Mouse (Mus musculus): ENCODE results near the gene Unk.

The Unk gene

GRCm38 (mm10) chr11:116030088-116030897 is at the start of gene Unk:
Unk (plus strand) TSS chr11:116030322.
- CTCF ChIA-PET: no interaction called here

GRCm38 (mm10) chr11:115982472-115982871 is 47.6 kb upstream of the Unk start:
- CTCF ChIA-PET: no interaction called here

- CTCF ChIA-PET: interaction anchor here (0.6 kb wide), 1 partner anchor 511 kb away, joined by 3 read pairs; no protein-coding TSS in a partner anchor
Observed at GRCm38 (mm10) chr11:115983291-115983690, 46.8 kb upstream of the Unk start.

- CTCF ChIA-PET: no interaction called here
Observed at GRCm38 (mm10) chr11:115989686-115990085, 40.4 kb upstream of the Unk start.

- CTCF ChIA-PET: no interaction called here
Observed at GRCm38 (mm10) chr11:115992098-115992497, 38.0 kb upstream of the Unk start.

- CTCF ChIA-PET: no interaction called here
Observed at GRCm38 (mm10) chr11:115995256-115995655, 34.9 kb upstream of the Unk start.

GRCm38 (mm10) chr11:115997047-115997446 is 33.1 kb upstream of the Unk start:
- CTCF ChIA-PET: no interaction called here

- CTCF ChIA-PET: no interaction called here
Observed at GRCm38 (mm10) chr11:115997662-115998061, 32.5 kb upstream of the Unk start.

GRCm38 (mm10) chr11:115999027-115999426 is 31.1 kb upstream of the Unk start:
- CTCF ChIA-PET: no interaction called here

- CTCF ChIA-PET: interaction anchor here (0.6 to 1.1 kb wide), 2 partner anchors 59 to 60 kb away, joined by 3 to 8 read pairs; no protein-coding TSS in a partner anchor
Observed at GRCm38 (mm10) chr11:115999538-116000143, 30.5 kb upstream of the Unk start.

- CTCF ChIA-PET: interaction anchor here (0.7 kb wide), 1 partner anchor 8 kb away, joined by 3 read pairs; no protein-coding TSS in a partner anchor
Observed at GRCm38 (mm10) chr11:116000607-116001006, 29.5 kb upstream of the Unk start.

GRCm38 (mm10) chr11:116001725-116002124 is 28.4 kb upstream of the Unk start:
- CTCF ChIA-PET: interaction anchor here (0.7 kb wide), 1 partner anchor 73 kb away, joined by 4 read pairs; no protein-coding TSS in a partner anchor

GRCm38 (mm10) chr11:116002894-116003293 is 27.2 kb upstream of the Unk start:
- CTCF ChIA-PET: interaction anchor here (0.8 kb wide), 1 partner anchor 396 kb away, joined by 4 read pairs; no protein-coding TSS in a partner anchor

- CTCF ChIA-PET: interaction anchor here (0.7 kb wide), 2 partner anchors 64 to 513 kb away, joined by 3 to 7 read pairs; no protein-coding TSS in a partner anchor
Observed at GRCm38 (mm10) chr11:116004186-116004823, 25.8 kb upstream of the Unk start.

GRCm38 (mm10) chr11:116004840-116005700 is 25.1 kb upstream of the Unk start:
- CTCF ChIA-PET: interaction anchor here (0.7 kb wide), 1 partner anchor 65 kb away, joined by 3 read pairs; no protein-coding TSS in a partner anchor

- CTCF ChIA-PET: no interaction called here
Observed at GRCm38 (mm10) chr11:116005701-116006419, 24.3 kb upstream of the Unk start.

- CTCF ChIA-PET: no interaction called here
Observed at GRCm38 (mm10) chr11:116007095-116007850, 22.8 kb upstream of the Unk start.

- CTCF ChIA-PET: no interaction called here
Observed at GRCm38 (mm10) chr11:116008411-116008810, 21.7 kb upstream of the Unk start.

GRCm38 (mm10) chr11:116008832-116009375 is 21.2 kb upstream of the Unk start:
- CTCF ChIA-PET: interaction anchor here (0.5 to 0.8 kb wide), 2 partner anchors 8 to 70 kb away, joined by 3 read pairs; no protein-coding TSS in a partner anchor
